Mouse (Mus musculus) embryonic fibroblast, embryonic 13.5 days (primary cell): Measurements from ENCODE around the gene Anapc15-ps.

ENCODE experiments used
- CTCF ChIP-seq: IDR thresholded peaks from 2 replicates; pipeline ENCODE4 v1.5.1; 2011; ENCODE audit warnings: mild to moderate bottlenecking, control low read depth, low read length, moderate library complexity, borderline replicate concordance; ENCODE audit not compliant: insufficient read depth
- POLR2A ChIP-seq: IDR thresholded peaks from 2 replicates; pipeline ENCODE4 v1.6.1; 2011; ENCODE audit warnings: low read depth, mild to moderate bottlenecking, control low read depth, low read length, moderate library complexity

DNA sequence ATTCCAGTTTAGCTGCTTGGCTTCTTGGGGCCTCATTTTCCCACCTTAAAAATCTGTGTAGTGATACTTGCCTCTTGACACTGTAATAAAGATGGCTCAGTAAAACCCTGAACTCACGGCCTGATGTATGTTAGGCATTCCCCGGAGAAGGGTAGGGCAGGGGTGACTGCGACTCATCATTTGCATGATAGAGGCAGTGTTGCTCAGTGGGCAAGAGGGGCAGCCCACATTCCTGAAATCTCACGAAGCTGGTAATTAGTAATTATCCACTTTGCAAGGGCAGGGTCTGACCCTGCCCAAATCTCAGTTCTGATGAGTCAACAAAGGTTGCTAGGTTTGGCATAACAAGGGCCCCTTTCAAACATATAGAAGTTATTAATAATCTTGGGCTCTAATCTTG, 27.2 kb upstream of the Anapc15-ps start:
- TF ChIP-seq CTCF (no peak), POLR2A (no peak)
